Mouse (Mus musculus) thymus, postnatal 36 days (tissue): ENCODE results near the gene Foxk1.

Experiments
- DNase-seq, 2 experiments: peaks; one replicate each; pipeline ENCODE4 v3.0.0; 2022; ENCODE audit warnings: mixed read lengths in 2 of 2

The Foxk1 gene

GRCm38 (mm10) chr5:142391691-142392090 is 9.6 kb upstream of the Foxk1 start:
- DNase-seq, result no peak

DNA sequence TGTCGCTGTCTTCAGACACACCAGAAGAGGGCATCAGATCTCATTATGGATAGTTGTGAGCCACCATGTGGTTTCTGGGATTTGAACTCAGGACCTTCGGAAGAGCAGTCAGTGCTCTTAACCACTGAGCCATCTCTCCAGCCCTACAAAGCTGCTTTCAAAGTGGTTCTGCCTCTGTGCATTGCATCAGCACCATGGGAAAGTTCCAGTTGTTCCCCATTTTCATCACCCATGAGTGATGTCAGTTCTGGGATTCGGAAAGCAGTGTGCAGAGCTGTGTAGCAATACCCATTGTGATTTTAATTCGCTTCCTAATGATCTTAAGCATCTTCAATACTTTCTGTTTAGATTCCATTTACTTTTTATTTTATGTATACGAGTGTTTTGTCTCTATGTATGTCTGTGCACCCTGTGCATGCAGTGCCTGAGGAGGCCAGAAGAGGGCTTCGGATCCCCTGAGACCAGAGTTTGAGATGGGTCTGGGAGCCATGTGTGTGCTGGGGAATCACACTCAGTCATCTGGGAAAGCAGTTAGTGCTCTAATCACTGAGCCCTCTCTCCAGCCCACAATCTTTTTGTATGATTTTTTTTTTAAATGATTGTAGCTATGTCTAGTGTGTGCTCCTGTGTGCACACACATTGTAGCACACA is 6.6 kb upstream of the Foxk1 start:
- DNase-seq, result no peak

DNA sequence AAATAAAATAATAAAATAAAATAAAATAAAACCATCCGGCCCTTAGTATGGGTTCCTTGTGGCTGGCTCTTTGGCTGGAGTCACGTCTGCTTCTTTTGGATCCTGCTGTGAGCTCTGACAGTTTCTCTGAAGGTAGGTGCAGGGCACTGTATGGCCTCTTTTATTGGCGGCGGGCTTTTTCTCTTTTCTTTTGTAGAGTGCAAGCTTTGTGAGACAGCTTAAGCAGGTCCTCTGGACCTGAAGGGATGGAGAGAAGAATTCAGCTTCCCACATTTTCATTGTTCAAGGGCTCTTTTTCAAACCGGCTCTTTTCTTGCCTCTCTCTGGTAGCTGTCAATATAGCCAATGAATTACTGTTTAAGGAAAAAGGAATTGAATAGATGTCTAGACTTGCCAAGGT is 5.4 kb upstream of the Foxk1 start:
- no peak for DNase-seq

- no peak for DNase-seq
Measured at GRCm38 (mm10) chr5:142400181-142400883, 965 bp upstream of the Foxk1 start.

DNA sequence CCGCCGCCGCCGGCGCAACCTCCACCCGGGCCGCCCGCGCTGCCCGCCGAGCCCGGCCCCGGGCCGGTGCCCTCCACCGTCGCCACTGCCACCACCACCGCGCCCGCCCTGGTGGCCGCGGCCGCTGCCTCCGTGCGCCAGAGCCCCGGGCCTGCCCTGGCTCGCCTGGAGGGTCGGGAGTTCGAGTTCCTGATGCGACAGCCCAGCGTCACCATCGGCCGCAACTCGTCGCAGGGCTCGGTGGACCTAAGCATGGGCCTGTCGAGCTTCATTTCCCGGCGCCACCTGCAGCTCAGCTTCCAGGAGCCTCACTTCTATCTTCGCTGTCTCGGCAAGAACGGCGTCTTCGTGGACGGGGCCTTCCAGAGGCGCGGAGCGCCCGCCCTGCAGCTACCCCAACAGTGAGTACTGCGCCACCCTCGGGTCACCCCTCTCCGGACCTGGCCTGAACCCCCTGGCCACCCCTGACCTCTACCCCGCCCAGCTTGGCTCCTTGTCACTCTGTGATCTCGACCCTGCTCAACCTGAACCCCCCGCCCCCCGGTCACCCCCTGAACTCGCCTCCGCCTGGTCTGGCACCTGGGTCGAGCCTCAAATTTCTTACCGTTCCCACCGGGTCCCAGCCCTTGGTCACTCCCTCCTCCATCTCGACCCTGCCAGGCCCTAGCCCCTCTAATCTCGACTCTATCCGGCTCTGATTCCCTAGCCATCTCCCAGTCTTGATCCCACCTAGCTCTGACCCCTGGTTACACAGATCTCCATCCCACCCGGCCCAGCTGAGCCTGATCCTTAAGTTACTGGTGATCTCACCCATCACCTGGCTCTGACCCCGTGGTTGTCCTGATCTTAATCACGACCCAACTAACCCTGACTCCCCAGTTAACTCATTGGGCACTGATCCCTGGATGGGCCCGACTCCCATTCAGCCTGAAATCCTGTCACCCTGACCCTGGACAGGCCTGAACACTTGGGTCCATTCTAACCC is 636 bp downstream of the Foxk1 start:
- peak; percentile 59 to 68 for DNase-seq

DNA sequence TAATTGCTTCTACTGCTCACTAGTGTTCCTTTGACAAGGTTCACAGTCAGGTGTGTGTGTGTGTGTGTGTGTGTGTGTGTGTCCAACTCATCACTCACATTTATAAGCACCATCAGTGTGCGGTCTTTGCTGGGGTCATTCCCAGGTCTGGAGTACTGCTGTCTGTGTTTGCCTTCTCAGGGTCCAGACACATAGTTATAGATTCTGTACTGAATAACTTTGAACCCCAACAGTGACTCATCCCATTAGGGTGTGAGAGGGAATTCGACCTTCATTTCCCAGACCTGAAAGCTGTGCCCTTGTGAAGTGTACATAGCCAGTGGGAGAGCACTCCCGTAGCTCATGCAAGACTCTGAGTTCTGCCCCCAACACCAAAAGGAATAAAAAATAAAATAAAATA is 2.4 kb downstream of the Foxk1 start:
- DNase-seq, result no peak

DNA sequence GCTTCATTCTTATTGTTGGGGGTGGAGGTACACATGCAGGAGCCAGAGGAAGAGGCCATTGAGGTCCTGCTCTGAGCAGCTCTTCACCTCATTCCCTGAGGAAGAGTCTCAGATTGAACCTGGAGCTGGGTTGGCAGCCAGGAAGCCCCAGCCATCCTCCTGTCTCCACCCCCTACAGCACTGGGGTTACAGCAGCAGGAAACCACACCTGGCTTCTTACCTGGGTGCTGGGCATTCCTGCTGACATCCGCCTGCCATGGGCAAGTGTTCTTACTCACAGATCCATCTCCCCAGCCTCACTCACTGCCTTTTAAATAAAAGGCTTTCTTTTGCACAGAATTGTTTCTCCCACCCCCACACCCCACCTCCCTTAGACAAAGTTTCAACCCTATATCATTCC is 3.0 kb downstream of the Foxk1 start:
- DNase-seq, result peak in 1 of 2 experiments; percentile 38

DNA sequence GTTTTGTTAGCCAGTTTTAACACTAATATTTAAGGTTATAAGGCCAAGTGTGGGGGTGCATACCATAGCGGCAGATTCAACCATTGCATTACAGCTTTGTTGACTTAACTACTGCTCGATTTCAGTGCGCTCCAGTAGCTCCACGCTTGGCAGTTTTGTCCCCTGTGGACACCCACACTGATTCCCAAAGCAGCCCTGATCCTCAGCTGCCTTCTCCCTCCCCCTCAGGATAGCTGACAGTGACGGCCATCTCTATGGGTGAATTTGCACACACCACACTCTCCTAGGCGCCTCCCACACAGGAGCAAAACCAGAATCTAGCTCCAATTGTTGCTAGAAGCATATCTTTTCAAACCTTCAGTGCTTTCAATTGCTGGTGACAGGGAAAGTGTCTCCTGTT is 4.1 kb downstream of the Foxk1 start:
- no peak for DNase-seq

DNA sequence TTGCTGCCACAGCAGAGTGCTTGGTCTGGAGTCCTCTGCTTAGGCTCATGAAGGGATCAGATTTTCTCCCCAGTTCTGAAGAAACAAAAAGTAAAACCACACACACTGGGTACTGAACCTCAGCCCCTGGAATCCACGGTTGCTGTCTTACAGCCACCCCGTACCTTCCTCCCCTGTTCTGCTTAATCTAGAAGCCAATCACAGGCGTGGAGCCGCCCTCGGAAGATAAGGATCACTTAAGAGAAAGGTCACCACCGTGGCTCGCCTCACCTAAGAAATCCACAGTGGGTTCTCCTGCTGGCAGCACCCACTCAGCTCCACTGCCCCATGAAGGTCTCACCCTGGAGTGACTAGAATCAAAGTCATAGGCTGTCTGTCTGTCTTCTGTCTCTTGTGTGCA is 5.1 kb downstream of the Foxk1 start:
- DNase-seq, result no peak

DNA sequence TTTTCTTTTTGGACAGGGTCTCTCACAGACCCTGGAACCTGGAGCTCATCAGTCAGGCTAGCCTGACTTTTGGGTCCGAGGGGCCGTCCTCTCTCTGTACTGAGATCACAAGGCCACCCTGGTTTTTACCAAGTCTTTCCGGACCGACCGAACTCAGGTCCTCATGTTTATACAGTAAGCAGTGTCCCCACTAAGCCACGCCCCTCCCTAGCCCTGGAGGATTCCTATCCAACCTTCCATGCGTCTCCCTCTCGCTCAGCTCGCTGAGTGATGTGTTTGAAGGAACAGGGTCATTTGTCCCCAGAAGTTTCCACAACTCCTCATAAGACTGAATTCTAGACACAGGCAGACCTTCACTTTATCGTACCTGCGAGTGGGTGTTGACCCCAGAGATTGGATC is 5.6 kb downstream of the Foxk1 start:
- DNase-seq, result no peak

DNA sequence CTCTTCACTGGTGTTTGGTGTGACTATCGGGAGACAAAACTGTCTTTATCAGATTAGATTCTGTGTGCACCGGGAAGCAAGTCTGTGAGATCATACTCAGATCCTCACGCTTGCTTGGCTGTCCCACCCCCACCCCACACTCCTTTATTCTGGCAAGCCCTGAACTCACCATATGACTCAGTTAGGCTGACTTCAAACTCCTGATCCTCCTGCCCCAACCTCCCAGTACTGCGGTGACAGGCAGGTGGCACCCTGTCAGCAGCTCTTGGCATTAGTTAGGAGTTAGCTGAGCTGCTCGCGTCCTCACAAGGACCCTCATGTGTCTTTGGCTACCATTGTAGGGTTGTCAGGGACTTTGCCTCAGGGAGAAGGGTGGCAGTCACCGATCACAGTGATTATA is 6.1 kb downstream of the Foxk1 start:
- no peak for DNase-seq

GRCm38 (mm10) chr5:142409169-142409568 is 7.9 kb downstream of the Foxk1 start:
- DNase-seq, result no peak

GRCm38 (mm10) chr5:142410348-142410747 is 9.1 kb downstream of the Foxk1 start:
- DNase-seq, result no peak

GRCm38 (mm10) chr5:142412678-142413385 is 11.5 kb downstream of the Foxk1 start:
- DNase-seq, result no peak

- DNase-seq, result no peak
Measured at GRCm38 (mm10) chr5:142413723-142414445, 12.6 kb downstream of the Foxk1 start.

- no peak for DNase-seq
Measured at GRCm38 (mm10) chr5:142415401-142415800, 14.1 kb downstream of the Foxk1 start.

GRCm38 (mm10) chr5:142416070-142416775 is 14.9 kb downstream of the Foxk1 start:
- peak; percentile 57 to 71 for DNase-seq

GRCm38 (mm10) chr5:142417104-142417503 is 15.8 kb downstream of the Foxk1 start:
- DNase-seq, result peak in 1 of 2 experiments; percentile 36

- DNase-seq, result no peak
Measured at GRCm38 (mm10) chr5:142417876-142418275, 16.6 kb downstream of the Foxk1 start.

DNA sequence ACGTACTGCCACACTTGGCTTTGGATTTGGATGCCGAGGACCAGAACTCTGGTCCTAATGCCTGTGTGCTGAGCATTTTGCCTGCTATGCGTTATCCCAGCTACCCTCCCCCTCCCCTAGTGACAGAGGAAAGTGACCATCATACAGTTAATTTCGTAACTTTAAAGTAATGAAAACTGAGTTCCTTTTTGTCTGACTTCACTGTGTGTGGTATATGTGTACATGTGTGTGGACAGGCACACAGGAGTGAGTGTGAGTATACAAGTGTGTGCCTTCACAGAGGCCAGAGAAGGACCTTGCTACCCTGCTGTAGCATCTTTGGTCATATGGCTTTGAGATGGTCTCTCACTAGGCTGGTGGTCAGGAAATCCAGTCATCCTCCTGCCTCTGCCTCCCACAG is 17.1 kb downstream of the Foxk1 start:
- no peak for DNase-seq

DNA sequence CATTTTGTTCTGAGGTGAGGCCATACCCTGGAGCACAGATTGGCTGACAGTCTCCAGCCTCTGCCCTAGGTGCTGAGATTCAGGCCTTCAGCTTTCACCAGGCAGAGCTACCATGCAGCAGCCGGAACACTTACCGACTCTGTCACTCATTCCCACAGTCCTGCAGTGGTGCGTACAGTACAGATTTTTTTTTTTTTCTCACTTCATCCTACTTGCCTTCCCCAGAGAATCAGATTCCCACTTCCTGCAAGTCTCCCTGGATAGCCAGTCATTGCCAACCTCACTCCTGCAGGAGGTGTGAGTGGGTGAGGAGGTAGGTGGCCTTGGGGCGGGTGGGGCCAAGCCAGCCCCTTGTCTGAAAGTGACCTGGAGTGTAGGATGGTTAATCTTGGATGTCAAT is 19.0 kb downstream of the Foxk1 start:
- DNase-seq, result no peak
